Mouse (Mus musculus): ENCODE data around the gene Gemin4.

The Gemin4 gene

GRCm38 (mm10) chr11:76166657-76167056 lies 50.8 kb downstream of the Gemin4 start:
- DNase-seq (ENCODE audit: extremely low read depth, low read depth, low spot score), result no peak
